Mouse (Mus musculus) C2C12 (cell line): ENCODE measurements at regions not wholly inside any gene's neighbourhood (a gene's known extent, or its start where the extent isn't known, plus 50 kb on each side); places are given as distances from the start of the nearest gene placed in this dataset.

Source experiments
- CEBPB ChIP-seq: IDR thresholded peaks from one replicate; pipeline ENCODE4 v1.6.1; 2011; ENCODE audit warnings: low read depth, mild to moderate bottlenecking, control low read depth, moderate library complexity
- CTCF ChIP-seq: IDR thresholded peaks from one replicate; pipeline ENCODE4 v1.5.1; 2011; ENCODE audit not compliant: control insufficient read depth, insufficient read depth, insufficient read length
- FOSL1 ChIP-seq: IDR thresholded peaks from one replicate; pipeline ENCODE4 v1.8.0; 2011; ENCODE audit warnings: mild to moderate bottlenecking, low read length; ENCODE audit not compliant: poor library complexity, insufficient read depth, severe bottlenecking
- MAX ChIP-seq: IDR thresholded peaks from one replicate; pipeline ENCODE4 v1.6.1; 2011; ENCODE audit warnings: mild to moderate bottlenecking, control low read depth
- MYOD1 ChIP-seq: IDR thresholded peaks from one replicate; pipeline ENCODE4 v1.6.1; 2011; ENCODE audit warnings: low read depth; ENCODE audit not compliant: control insufficient read depth, insufficient read length
- MYOG ChIP-seq: IDR thresholded peaks from one replicate; pipeline ENCODE4 v1.6.1; 2011; ENCODE audit not compliant: control insufficient read depth, insufficient read length; ENCODE audit errors: extremely low read depth
- USF1 ChIP-seq: IDR thresholded peaks from one replicate; pipeline ENCODE4 v1.6.1; 2011; ENCODE audit warnings: low read depth, mild to moderate bottlenecking, control low read depth, moderate library complexity

DNA sequence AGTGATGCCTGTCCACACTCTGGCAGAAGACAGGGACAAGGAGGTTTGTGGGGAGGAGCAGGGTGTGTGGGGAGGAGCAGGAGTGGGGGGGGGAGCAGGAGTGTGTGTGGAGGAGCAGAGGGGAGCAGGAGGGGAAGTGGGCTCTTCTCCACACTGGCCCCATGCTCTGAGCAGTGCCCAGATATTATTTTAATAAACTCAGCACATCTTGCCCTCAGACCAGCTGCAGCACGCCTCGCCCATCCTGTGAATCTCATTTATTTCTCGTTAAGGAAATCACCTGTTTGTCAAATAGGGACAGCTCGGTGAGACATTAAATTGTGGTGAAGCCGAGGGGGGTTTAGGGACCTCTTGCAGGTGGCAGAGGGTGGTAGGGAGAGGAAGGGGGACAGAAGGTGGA is 77.8 kb upstream of the Lhx5 start:
- TF ChIP-seq CTCF (no peak), MYOD1 (no peak), MYOG (no peak), MAX (no peak), CEBPB (no peak), USF1 (no peak), FOSL1 (no peak)
